ENCODE assay signal across 7 mouse cellular contexts in genomic region chr4:103214925-103215820, GRCm38 (mm10). TPM values are rescaled to one million over a fixed set of nuclear protein-coding genes. Genes with fewer than 3 reads are reported as not detected.
DNase-seq lines count a peak whose midpoint lies in the region; ATAC-seq and TF ChIP-seq lines count a peak whose summit lies in the region.

Gene Slc35d1 (minus strand): TSS chr4:103215164.

- H3K4me3 ChIP-seq in intestine, embryonic 16.5 days (ENCODE audit: low read length), result peak within 1 kb of the TSS; percentile 96
- peak within 1 kb of the TSS; percentile 89 for H3K4me3 ChIP-seq in midbrain, embryonic 11.5 days (ENCODE audit: low read depth, low read length)
- peak within 1 kb of the TSS; percentile 82 for H3K4me3 ChIP-seq in small intestine, adult 2 months (ENCODE audit: low read depth, low read length)

- TF ChIP-seq CTCF in small intestine, adult 2 months (IDR thresholded peaks at IDR 0.05; ENCODE audit: extremely low read depth, insufficient read length, insufficient replicate concordance, low read depth, low read length), result no peak

- H3K27me3 ChIP-seq in intestine, embryonic 16.5 days (replicated peaks; ENCODE audit: control insufficient read depth, insufficient read depth, low read length), result no peaks in the 10 kb centered on the region
- H3K27me3 ChIP-seq in midbrain, embryonic 11.5 days (ENCODE audit: control insufficient read depth, insufficient read depth, low read length), result no peaks in the 10 kb centered on the region
- H3K27me3 ChIP-seq in small intestine, adult 2 months (ENCODE audit: control insufficient read depth, insufficient read depth, low read length), result no peaks in the 10 kb centered on the region

- no peaks in the 10 kb centered on the region for H3K9me3 ChIP-seq in intestine, embryonic 16.5 days (ENCODE audit: control insufficient read depth, low read length)
- no peaks in the 10 kb centered on the region for H3K9me3 ChIP-seq in midbrain, embryonic 11.5 days (ENCODE audit: control insufficient read depth, low read length)

- DNase-seq in adrenal gland, adult 8-10 months, result peak; percentile 64
- DNase-seq in embryo, embryonic 11 days, result peak; percentile 90
- DNase-seq in gastrocnemius, postnatal 36 days, result peak; percentile 69 to 70
- DNase-seq in left cerebral cortex, postnatal 4 days, result peak; percentile 90
- DNase-seq in midbrain, embryonic 11.5 days (ENCODE audit: low spot score, missing footprints), result peak; percentile 98

- whole genome bisulfite sequencing in intestine, embryonic 16.5 days, result 2% methylated on average over 55 of the region's 70 CpGs
- 2% methylated on average over 67 of the region's 70 CpGs for WGBS in midbrain, embryonic 11.5 days
- WGBS in small intestine, adult 2 months, result 2% methylated on average over 68 of the region's 70 CpGs

- peak within 1 kb of the TSS; percentile 99 for H3K9ac ChIP-seq in intestine, embryonic 16.5 days (ENCODE audit: low read depth, low read length)
- H3K9ac ChIP-seq in midbrain, embryonic 11.5 days (ENCODE audit: low read length), result peak within 1 kb of the TSS; percentile 98

- peak; percentile 96 for ATAC-seq in intestine, embryonic 16.5 days
- peak; percentile 96 for ATAC-seq in midbrain, embryonic 11.5 days (ENCODE audit: low FRiP score)

- peak within 1 kb of the TSS; percentile 79 for H3K4me2 ChIP-seq in intestine, embryonic 16.5 days (ENCODE audit: low read depth, low read length)
- peak within 1 kb of the TSS; percentile 73 for H3K4me2 ChIP-seq in midbrain, embryonic 11.5 days

- TF ChIP-seq POLR2A in small intestine, adult 2 months (IDR thresholded peaks at IDR 0.05; ENCODE audit: low read depth, low read length), result peak; percentile 48; the same call in 1 of the 2 replicates

- intact Hi-C loops in gastrocnemius, postnatal 36 days (cut with DNase I), result loop anchor here (5.0 kb wide), 1 partner anchor 103 kb away; the partner anchor contains the start of genes Mier1 and Wdr78
- intact Hi-C loops in left cerebral cortex, postnatal 4 days (cut with DNase I), result loop anchor here (10.0 kb wide), 1 partner anchor 100 kb away; the partner anchor contains the start of gene Oma1

- peaks cover 7% of the 10 kb centered on the region for H3K4me1 ChIP-seq in intestine, embryonic 16.5 days (ENCODE audit: control insufficient read depth, insufficient read depth, low read length)
- peaks cover 3% of the 10 kb centered on the region for H3K4me1 ChIP-seq in midbrain, embryonic 11.5 days (ENCODE audit: control insufficient read depth, insufficient read depth, low read length)
- H3K4me1 ChIP-seq in small intestine, adult 2 months (ENCODE audit: control insufficient read depth, insufficient read depth, insufficient read length, low read length), result peaks cover 2% of the 10 kb centered on the region; the same call in 1 of the 2 replicates

- peak within 1 kb of the TSS; percentile 96 for H3K27ac ChIP-seq in intestine, embryonic 16.5 days (ENCODE audit: low read length)
- H3K27ac ChIP-seq in midbrain, embryonic 11.5 days (ENCODE audit: low read depth, low read length), result peak within 1 kb of the TSS; percentile 93
- H3K27ac ChIP-seq in small intestine, adult 2 months (ENCODE audit: insufficient read depth, low read depth, low read length), result peak within 1 kb of the TSS; percentile 63

- H3K36me3 ChIP-seq in intestine, embryonic 16.5 days (ENCODE audit: control insufficient read depth, insufficient read depth, low read length), result no peaks in the 10 kb centered on the region
- H3K36me3 ChIP-seq in midbrain, embryonic 11.5 days (ENCODE audit: control insufficient read depth, insufficient read depth, low read length), result no peaks in the 10 kb centered on the region; the same call in 1 of the 2 replicates
- 0 out of 2 replicates have a peak, but pooled peaks cover 1% of the 10 kb centered on the region for H3K36me3 ChIP-seq in small intestine, adult 2 months (ENCODE audit: control insufficient read depth, insufficient read depth, low read length)

RNA-seq across cellular contexts. Expression of gene Slc35d1, which starts in this region (rescaled TPM):
- total RNA-seq in adrenal gland, adult 8-10 months (2022), result 10 to 100 TPM; 16.6 to 25.4 (median 20.8) TPM
- 1 to 10 TPM; 4.4 to 4.7 TPM for total RNA-seq in gastrocnemius, postnatal 36 days (2021)
- 5.4 and 5.6 TPM in 2 replicates for polyA plus RNA-seq in intestine, embryonic 16.5 days (2015; fragmentation: Nextera tagmentation; extraction: Ambion mirVana)
- total RNA-seq in left cerebral cortex, postnatal 4 days (2021), result 10 to 100 TPM; 10.2 to 10.9 TPM
- polyA plus RNA-seq in midbrain, embryonic 11.5 days (2014; fragmentation: Nextera tagmentation; extraction: Ambion mirVana), result 8.6 and 9.8 TPM in 2 replicates
- 6.3 and 10.2 TPM in 2 replicates for polyA plus RNA-seq in small intestine, adult 2 months (2012; rRNA removed)

Comparison
In these comparisons a context has a peak if more than half of its experiments do, and no peak if none do; other contexts are left out.
1. Peak in every context shown above with its lines: DNase-seq, ATAC-seq, H3K4me3 ChIP-seq and H3K27ac ChIP-seq.